Mouse (Mus musculus) left cerebral cortex, postnatal 4 days (tissue): ENCODE results near the gene Pprc1. TPM values are rescaled to one million over a fixed set of nuclear protein-coding genes. Genes with fewer than 3 reads are reported as not detected.

Source experiments
- DNase-seq: peaks from one replicate; pipeline ENCODE4 v3.0.0-alpha.2; 2022
- intact Hi-C: fragments of 180-260 bp; cut with DNase I; formaldehyde crosslinking; loops from one replicate; pipeline ENCODE4 v1.15.1; 2025
- total RNA-seq, 2 experiments: library from RNA; stranded (reverse); gene quantifications; 2 replicates each; pipeline ENCODE4 v1.2.3; 2021

Gene Pprc1
- total RNA-seq, 2 experiments from 2014 or later = 42.9 to 46.7 TPM

GRCm38 (mm10) chr19:46104187-46104557, 59.5 kb downstream of the Pprc1 start:
- DNase-seq = no peak
- intact Hi-C loops = no loop called here

- intact Hi-C loops = no loop called here
- DNase-seq = no peak
These were observed 65.5 kb downstream of the Pprc1 start for GRCm38 (mm10) chr19:46110214-46110613.

- DNase-seq = no peak
- intact Hi-C loops = no loop called here
These were observed 66.1 kb downstream of the Pprc1 start for GRCm38 (mm10) chr19:46110781-46111180.

GRCm38 (mm10) chr19:46114617-46115016, 69.9 kb downstream of the Pprc1 start:
- DNase-seq = no peak
- intact Hi-C loops = no loop called here

- DNase-seq = no peak
- intact Hi-C loops = no loop called here
These were observed 74.8 kb downstream of the Pprc1 start for GRCm38 (mm10) chr19:46119458-46119857.

- intact Hi-C loops = no loop called here
- no peak for DNase-seq
These were observed 76.2 kb downstream of the Pprc1 start for GRCm38 (mm10) chr19:46120872-46121271.

Other genes with a start within 250 kb of the Pprc1 start
- 10 to 100 TPM; 61.2 to 67.7 TPM for gene Kcnip2, start 228.8 kb upstream of the Pprc1 start, total RNA-seq
- gene Armh3, start 46.4 kb upstream of the Pprc1 start, total RNA-seq = 10 to 100 TPM; 25.6 to 27.1 TPM
- gene Hps6, start 41.4 kb upstream of the Pprc1 start, total RNA-seq = 1 to 10 TPM; 4.3 to 4.5 TPM
- gene Ldb1, start 328 bp downstream of the Pprc1 start, total RNA-seq = 100 to 1,000 TPM; 151 to 153 TPM
- 10 to 100 TPM; 47.8 to 56.4 TPM for gene Nolc1, start 31.0 kb downstream of the Pprc1 start, total RNA-seq
- gene Elovl3, start 87.0 kb downstream of the Pprc1 start, total RNA-seq = not detected
- not detected for gene Pitx3, start 103.4 kb downstream of the Pprc1 start, total RNA-seq
- 100 to 1,000 TPM; 101 to 106 TPM for gene Gbf1, start 107.6 kb downstream of the Pprc1 start, total RNA-seq